Mouse (Mus musculus) hindbrain, embryonic 13.5 days (tissue): ENCODE data around the gene Traf7. TPM values are rescaled to one million over a fixed set of nuclear protein-coding genes. Genes with fewer than 3 reads are reported as not detected.

Experiments used
- ATAC-seq: fragments of 200-750 bp; cut with Nextera tagmentation; 2 replicates; pipeline ENCODE4 v1.8.0; 2017; ENCODE audit warnings: moderate TSS enrichment; ENCODE audit not compliant: low FRiP score
- H3K27ac ChIP-seq: fragments of 300-500 bp; sonication (generic); 2 replicates; pipeline ENCODE4 v1.5.1; 2015; ENCODE audit warnings: inconsistent platforms, mild to moderate bottlenecking, moderate library complexity
- H3K27me3 ChIP-seq: fragments of 300-500 bp; sonication (generic); 2 replicates; pipeline ENCODE4 v1.6.1; 2015; ENCODE audit warnings: mild to moderate bottlenecking, inconsistent platforms
- H3K36me3 ChIP-seq: fragments of 300-500 bp; sonication (generic); 2 replicates; pipeline ENCODE4 v1.6.1; 2015; ENCODE audit warnings: mild to moderate bottlenecking, inconsistent platforms
- H3K4me1 ChIP-seq: fragments of 300-500 bp; sonication (generic); replicated peaks from 2 replicates; pipeline ENCODE4 v1.6.1; 2015; ENCODE audit warnings: inconsistent platforms
- H3K4me2 ChIP-seq: fragments of 300-500 bp; sonication (generic); 2 replicates; pipeline ENCODE4 v1.6.1; 2015; ENCODE audit warnings: inconsistent platforms, mild to moderate bottlenecking, moderate library complexity
- H3K4me3 ChIP-seq: fragments of 300-500 bp; sonication (generic); 2 replicates; pipeline ENCODE4 v1.5.1; 2015; ENCODE audit warnings: mild to moderate bottlenecking, inconsistent platforms
- H3K9ac ChIP-seq: fragments of 300-500 bp; sonication (generic); 2 replicates; pipeline ENCODE4 v1.6.1; 2015; ENCODE audit warnings: mild to moderate bottlenecking, inconsistent platforms
- H3K9me3 ChIP-seq: fragments of 300-500 bp; sonication (generic); 2 replicates; pipeline ENCODE4 v1.6.1; 2016; ENCODE audit warnings: inconsistent platforms
- WGBS: fragments of 180-500 bp; shearing (Covaris S2); methylation state at CpG from one replicate; pipeline ENCODE4 v1.1.7; 2015; 5-methylcytosine and 5-hydroxymethylcytosine counted together
- polyA plus RNA-seq: library from polyadenylated mRNA; unstranded; fragments of >200 nt; fragmentation: Nextera tagmentation; extraction: Ambion mirVana; gene quantifications from 2 replicates; pipeline ENCODE4 v1.2.1, GENCODE M21; 2015

Gene Traf7
- polyA plus RNA-seq, 1 experiment from 2014 or later: 89.9 TPM

DNA sequence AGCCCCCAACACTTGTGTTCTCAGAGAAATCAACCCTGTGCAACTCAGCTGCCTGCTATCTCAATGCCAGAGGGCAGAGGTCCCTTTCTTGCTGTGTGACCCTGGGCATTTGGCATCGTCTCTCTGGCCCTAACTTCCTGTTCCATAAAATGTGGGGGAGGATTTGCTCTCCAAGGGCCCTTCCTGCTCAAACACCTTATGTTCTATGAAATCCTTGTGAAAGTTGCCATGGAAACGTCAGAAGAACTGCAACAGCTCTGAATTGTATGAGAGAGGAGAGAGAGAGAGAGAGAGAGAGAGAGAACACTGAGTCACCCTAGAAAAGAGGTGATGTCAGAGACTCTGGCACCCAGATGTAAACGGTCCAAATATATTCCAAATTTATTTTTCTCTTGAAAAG lies 9.8 kb upstream of the Traf7 start:
- Histone ChIP-seq H3K4me1 (peaks cover 17% of the 10 kb centered on the region), H3K36me3 (no peaks in the 10 kb centered on the region), H3K9me3 (no peaks in the 10 kb centered on the region), H3K9ac (peak overlapping the region; percentile 35; the same call in 1 of the 2 replicates), H3K4me2 (no peak overlapping the region), H3K27me3 (peaks cover 5% of the 10 kb centered on the region; the same call in 1 of the 2 replicates), H3K27ac (no peak overlapping the region), H3K4me3 (no peak overlapping the region)
- WGBS: 44% methylated on average over 3 of the region's 3 CpGs
- ATAC-seq: no peak

DNA sequence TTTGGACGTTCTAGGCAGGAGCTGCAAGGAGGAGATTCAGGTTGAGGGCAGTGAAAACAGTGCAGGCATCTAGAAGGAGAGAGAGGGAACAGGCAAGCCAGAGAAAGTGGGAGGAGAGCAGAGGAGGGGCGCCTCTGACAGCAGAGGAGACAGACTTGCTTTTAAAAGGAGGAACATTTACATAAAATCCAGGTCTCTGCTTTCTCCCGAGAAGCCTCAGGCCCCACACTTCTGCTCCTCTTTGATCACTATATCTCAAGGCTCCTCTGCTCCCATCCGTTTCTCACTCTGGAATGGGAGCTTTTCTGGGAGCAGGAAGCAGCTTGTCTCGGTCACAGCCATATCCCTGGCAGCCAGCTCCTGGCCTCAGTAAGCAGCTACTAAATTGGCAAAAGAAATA lies 7.6 kb upstream of the Traf7 start:
- WGBS: 54% methylated on average over 5 of the region's 5 CpGs
- Histone ChIP-seq H3K4me3 (no peak overlapping the region), H3K4me1 (peaks cover 39% of the 10 kb centered on the region), H3K27me3 (peaks cover 11% of the 10 kb centered on the region; the same call in 1 of the 2 replicates), H3K4me2 (no peak overlapping the region), H3K36me3 (peaks cover 7% of the 10 kb centered on the region), H3K9ac (0 out of 2 replicates have a peak overlapping the region, but pooled peaks have one; percentile 15), H3K9me3 (no peaks in the 10 kb centered on the region), H3K27ac (no peak overlapping the region)
- ATAC-seq: no peak

DNA sequence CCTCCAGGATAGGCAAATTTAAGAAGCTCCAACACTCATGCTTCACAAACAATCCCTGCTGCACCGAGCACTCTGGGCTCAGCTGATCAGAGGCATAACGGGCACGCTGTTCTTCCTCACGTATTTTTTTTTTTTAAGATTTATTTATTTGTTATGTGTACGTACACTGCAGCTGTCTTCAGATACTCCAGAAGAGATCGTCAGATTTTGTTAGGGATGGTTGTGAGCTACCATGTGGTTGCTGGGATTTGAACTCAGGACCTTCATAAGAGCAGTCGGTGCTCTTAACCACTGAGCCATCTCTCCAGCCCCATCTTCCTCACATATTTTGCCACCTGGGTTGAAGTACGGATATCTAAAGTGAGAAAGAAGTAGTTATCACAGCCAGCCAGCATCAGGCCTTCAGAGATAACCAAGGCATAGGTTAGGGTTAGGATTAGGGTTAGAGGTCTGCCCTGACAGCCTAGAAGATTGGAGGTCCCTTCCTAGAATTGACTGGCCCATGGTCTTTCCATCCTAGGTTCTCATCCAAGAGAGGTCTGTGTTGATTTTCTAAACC lies 6.5 kb upstream of the Traf7 start, which contains the start of gene Rab26:
Gene Rab26, minus strand, starts transcription at position 51 of the 559 bp plus-strand sequence.
- no peak for ATAC-seq
- H3K36me3 ChIP-seq: peaks cover 14% of the 10 kb centered on the region
- H3K4me1 ChIP-seq: peaks cover 50% of the 10 kb centered on the region
- peak within 1 kb of the TSS; percentile 61 for H3K4me2 ChIP-seq
- H3K9ac ChIP-seq: peak within 1 kb of the TSS; percentile 83
- 86% methylated on average over 8 of the region's 8 CpGs for WGBS
- peak within 1 kb of the TSS; percentile 34 for H3K4me3 ChIP-seq
- no peak within 1 kb of the TSS for H3K27ac ChIP-seq
- peaks cover 11% of the 10 kb centered on the region; the same call in 1 of the 2 replicates for H3K27me3 ChIP-seq
- no peaks in the 10 kb centered on the region for H3K9me3 ChIP-seq

DNA sequence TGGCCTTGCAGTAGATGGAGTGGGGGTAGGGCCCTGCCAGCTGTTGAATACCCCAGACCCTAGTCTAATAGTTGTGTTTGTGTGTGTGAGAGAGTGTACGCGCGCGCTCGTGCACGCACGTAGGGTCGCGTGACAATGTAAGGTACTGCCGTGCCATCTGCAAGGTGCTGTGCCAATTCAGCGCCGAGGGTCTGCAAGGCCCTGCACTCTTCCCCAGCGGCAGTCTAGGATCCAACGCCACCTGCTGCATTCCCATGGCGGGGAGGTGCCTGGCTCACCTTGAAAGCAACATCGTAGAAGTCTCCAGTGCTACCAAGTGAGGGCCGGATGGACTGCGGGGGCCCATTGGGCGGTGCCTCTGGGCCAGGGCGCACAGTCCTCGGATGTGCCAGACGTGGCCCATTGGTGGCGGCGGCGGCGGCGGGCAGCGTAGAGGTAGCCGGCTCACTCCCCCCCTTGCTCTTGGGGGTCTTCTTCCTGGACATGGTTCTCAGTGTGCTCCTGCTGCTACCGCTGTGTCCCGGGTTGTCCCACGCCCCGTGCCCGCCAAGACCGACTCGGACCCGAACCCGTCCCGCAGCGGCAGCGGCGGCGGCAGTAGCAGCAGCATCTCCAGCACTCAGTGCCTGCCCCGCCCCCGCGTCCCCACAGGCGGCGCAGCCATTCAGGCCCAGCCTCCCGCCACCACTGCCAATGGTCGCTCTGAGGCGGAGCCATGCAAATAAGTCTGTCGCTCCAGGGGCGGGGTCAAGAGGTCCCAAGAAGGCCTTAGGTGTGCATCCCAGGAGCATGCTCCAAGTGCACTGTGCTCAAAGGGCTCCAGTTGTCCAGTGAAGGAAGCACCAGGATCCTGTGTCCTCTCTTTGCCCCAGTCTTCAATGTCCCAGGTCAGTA lies 5.6 kb upstream of the Traf7 start:
- H3K36me3 ChIP-seq: peaks cover 14% of the 10 kb centered on the region
- peak overlapping the region; percentile 83 for H3K9ac ChIP-seq
- peak overlapping the region; percentile 34 for H3K4me3 ChIP-seq
- WGBS: 10% methylated on average over 52 of the region's 53 CpGs
- H3K9me3 ChIP-seq: no peaks in the 10 kb centered on the region
- H3K4me2 ChIP-seq: peak overlapping the region; percentile 61
- ATAC-seq: 0 out of 2 replicates have a peak, but pooled peaks have one; percentile 11
- peaks cover 11% of the 10 kb centered on the region; the same call in 1 of the 2 replicates for H3K27me3 ChIP-seq
- H3K27ac ChIP-seq: no peak overlapping the region
- H3K4me1 ChIP-seq: peaks cover 57% of the 10 kb centered on the region

DNA sequence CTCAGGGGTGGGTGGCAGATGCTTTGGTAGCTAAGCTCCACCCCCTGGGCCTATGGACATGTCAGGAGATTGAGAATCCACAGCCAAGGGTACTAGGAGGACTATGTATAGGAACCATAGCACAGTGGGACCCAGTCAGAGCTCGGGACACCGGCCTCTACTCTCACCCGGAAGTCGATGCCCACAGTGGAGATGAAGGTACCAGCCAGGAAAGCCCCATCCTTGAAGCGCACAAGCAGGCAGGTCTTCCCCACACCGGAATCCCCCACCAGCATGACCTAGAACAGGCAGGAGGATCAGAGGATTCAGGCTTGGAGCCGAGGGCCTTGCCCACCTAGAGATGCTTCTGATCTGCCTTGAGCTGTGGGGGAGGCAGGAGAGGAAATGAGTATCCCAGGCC lies 4.3 kb upstream of the Traf7 start:
- Histone ChIP-seq H3K9ac (peak overlapping the region; percentile 83), H3K36me3 (peaks cover 14% of the 10 kb centered on the region), H3K27me3 (peaks cover 11% of the 10 kb centered on the region; the same call in 1 of the 2 replicates), H3K4me3 (no peak overlapping the region), H3K27ac (no peak overlapping the region), H3K4me2 (no peak overlapping the region), H3K9me3 (no peaks in the 10 kb centered on the region), H3K4me1 (peaks cover 53% of the 10 kb centered on the region)
- ATAC-seq: no peak
- WGBS: 82% methylated on average over 7 of the region's 7 CpGs

DNA sequence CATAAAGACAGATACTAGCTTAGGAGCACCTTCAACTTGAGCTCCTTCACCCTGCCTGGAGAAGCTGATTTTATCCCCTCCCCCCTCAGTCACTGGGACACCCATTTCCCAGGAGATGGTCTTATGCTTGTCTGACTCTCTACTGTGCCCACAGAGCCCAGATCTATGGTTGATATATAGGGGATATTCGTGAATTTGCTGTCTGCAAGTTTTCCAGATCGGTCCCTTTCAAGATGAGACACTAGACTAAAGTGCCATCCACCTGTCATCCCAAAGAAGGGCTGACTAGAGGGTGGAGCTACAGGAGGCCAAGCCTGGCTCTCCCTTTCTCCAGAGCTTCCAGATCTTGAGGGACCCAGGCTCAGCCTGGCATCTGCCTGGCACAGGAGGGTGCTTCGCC lies 3.3 kb upstream of the Traf7 start:
- Histone ChIP-seq H3K9me3 (no peaks in the 10 kb centered on the region), H3K4me1 (peaks cover 63% of the 10 kb centered on the region), H3K27ac (no peak overlapping the region), H3K4me3 (no peak overlapping the region), H3K4me2 (no peak overlapping the region), H3K27me3 (peaks cover 11% of the 10 kb centered on the region; the same call in 1 of the 2 replicates), H3K9ac (peak overlapping the region; percentile 83), H3K36me3 (peaks cover 14% of the 10 kb centered on the region)
- WGBS: 76% methylated on average over 3 of the region's 3 CpGs
- ATAC-seq: no peak

DNA sequence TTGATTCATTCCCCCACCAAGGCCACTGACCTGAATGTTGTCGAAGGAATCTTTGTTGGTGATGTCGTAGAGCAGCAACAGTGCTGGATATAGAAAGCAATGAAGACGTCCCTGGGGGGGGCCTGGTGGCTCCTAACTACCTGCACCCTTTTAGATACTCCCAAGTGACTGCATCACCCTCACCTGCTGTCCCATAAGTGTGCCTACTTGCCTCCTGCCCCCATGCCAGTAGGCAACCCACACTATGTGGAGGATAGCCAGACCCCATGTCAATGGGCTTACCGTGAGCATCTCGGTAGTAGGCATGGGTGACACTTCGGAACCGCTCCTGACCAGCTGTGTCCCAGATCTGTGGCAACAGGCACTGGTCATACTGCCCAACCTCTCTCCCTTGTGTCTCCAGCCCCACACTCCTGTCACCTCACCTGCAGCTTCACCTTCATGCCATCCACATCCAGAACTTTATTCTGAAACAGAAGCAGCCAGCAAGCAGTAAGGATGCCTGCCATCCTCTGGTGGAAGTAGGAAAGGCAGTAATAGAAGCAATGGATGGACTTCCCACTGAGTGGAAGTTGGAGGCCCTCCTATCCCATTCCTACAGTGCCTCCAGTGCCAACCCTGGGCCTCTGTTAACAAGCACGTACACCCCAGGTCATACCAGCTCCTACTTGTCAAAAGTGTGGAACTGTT lies 2.8 kb upstream of the Traf7 start:
- no peaks in the 10 kb centered on the region for H3K9me3 ChIP-seq
- H3K36me3 ChIP-seq: peaks cover 14% of the 10 kb centered on the region
- peaks cover 11% of the 10 kb centered on the region; the same call in 1 of the 2 replicates for H3K27me3 ChIP-seq
- H3K27ac ChIP-seq: peak overlapping the region; percentile 58; the same call in 1 of the 2 replicates
- H3K4me3 ChIP-seq: peak overlapping the region; percentile 62; the same call in 1 of the 2 replicates
- H3K4me1 ChIP-seq: peaks cover 68% of the 10 kb centered on the region
- H3K9ac ChIP-seq: peak overlapping the region; percentile 83
- ATAC-seq: no peak
- 37% methylated on average over 8 of the region's 8 CpGs for WGBS
- peak overlapping the region; percentile 83 for H3K4me2 ChIP-seq

DNA sequence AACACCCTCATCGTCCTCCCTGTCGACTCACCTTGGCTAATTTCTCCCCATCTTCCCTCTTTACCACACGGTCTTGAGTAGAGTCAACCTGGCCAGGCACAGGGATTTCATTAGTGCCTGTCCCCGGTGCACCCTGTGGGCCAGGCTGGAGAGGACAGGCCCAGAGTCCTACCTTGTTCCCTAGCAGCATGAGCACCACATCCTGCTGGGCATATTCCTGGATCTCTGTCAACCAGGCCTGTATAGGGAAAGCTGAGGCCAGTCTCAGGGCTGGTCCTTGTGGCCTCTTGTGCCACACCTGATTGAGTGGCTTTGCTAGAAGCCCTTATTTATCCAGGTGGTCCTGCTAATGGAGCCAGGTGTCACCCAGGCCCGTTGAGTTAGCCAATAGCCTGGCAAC lies 2.1 kb upstream of the Traf7 start:
- peak overlapping the region; percentile 62 for H3K4me3 ChIP-seq
- H3K9ac ChIP-seq: peak overlapping the region; percentile 83
- peaks cover 11% of the 10 kb centered on the region; the same call in 1 of the 2 replicates for H3K27me3 ChIP-seq
- H3K27ac ChIP-seq: peak overlapping the region; percentile 58
- H3K4me1 ChIP-seq: peaks cover 74% of the 10 kb centered on the region
- H3K36me3 ChIP-seq: peaks cover 14% of the 10 kb centered on the region
- 19% methylated on average over 5 of the region's 5 CpGs for WGBS
- ATAC-seq: no peak
- peak overlapping the region; percentile 83 for H3K4me2 ChIP-seq
- no peaks in the 10 kb centered on the region for H3K9me3 ChIP-seq

DNA sequence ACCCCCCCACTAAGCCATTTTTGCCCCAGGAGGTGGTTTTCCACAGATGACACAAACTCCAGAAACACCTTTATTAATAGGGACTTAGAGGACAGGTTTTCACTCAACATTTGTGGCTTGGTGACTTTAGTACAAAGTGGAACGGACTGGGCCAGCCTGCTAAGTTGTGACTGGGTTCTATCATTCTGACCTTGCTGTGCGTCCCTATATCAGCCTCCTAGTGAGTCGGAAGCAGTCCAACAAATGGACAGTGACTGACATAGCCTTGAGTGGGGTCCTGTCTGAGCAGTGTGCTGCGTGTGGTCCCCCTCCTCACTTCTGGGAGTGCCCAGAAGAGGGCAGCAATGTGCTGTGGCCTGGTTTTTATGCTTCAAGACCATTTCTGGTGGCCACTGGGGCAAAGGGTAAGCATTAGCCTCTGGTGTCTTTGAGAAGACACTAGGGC lies 1.3 kb upstream of the Traf7 start:
- H3K36me3 ChIP-seq: peaks cover 18% of the 10 kb centered on the region
- peaks cover 11% of the 10 kb centered on the region; the same call in 1 of the 2 replicates for H3K27me3 ChIP-seq
- WGBS: 4% methylated on average over 4 of the region's 4 CpGs
- no peak for ATAC-seq
- H3K4me2 ChIP-seq: peak overlapping the region; percentile 83
- H3K9ac ChIP-seq: peak overlapping the region; percentile 83
- H3K27ac ChIP-seq: peak overlapping the region; percentile 87; the same call in 1 of the 2 replicates
- H3K4me3 ChIP-seq: peak overlapping the region; percentile 62
- peaks cover 78% of the 10 kb centered on the region for H3K4me1 ChIP-seq
- H3K9me3 ChIP-seq: no peaks in the 10 kb centered on the region

DNA sequence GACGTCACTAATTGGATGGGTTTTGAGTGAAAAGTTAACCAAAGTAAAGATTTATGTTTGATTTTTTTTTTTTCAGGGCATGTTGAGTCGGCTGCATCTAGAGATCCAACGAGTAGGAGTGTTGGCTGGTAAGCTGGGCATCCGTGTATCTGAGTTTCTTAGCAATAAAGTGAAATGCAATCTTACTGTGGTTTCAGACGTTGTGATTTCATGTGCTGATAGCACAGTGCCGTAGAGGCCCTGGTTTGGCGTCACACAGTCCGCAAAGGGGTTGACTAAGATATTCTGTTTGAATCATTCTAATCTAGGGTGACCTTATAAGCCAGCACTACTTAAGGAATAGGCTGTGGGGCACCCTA lies 801 bp upstream of the Traf7 start:
- WGBS: 0% methylated on average over 8 of the region's 8 CpGs
- Histone ChIP-seq H3K9ac (peak overlapping the region; percentile 83), H3K27me3 (peaks cover 11% of the 10 kb centered on the region; the same call in 1 of the 2 replicates), H3K36me3 (peaks cover 18% of the 10 kb centered on the region), H3K9me3 (no peaks in the 10 kb centered on the region), H3K4me3 (peak overlapping the region; percentile 62), H3K4me1 (peaks cover 77% of the 10 kb centered on the region), H3K27ac (peak overlapping the region; percentile 87), H3K4me2 (peak overlapping the region; percentile 83)
- ATAC-seq: no peak

DNA sequence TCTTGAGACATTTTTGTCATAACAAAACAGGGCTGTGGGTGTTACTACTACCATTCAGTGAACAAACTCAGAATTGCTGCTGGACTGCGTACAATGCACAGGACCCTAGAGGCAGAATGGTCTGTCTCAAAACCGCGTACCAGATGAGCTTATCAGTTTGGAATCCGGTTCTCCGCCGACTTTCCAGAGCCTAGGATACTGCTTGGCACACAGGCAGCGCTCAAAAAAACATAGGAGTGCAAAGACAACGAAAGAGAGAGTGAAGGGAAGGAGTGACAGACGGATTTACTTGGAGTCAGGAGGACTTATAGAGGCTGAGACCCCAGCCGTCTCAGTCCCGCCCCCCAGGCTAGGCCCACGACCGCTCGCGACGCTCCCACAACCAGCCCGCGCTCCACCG lies 423 bp downstream of the Traf7 start:
- no peaks in the 10 kb centered on the region for H3K9me3 ChIP-seq
- H3K4me2 ChIP-seq: peak overlapping the region; percentile 75
- H3K4me3 ChIP-seq: peak overlapping the region; percentile 64
- under 1% methylated on average over 16 of the region's 19 CpGs for WGBS
- H3K27ac ChIP-seq: peak overlapping the region; percentile 86
- peaks cover 22% of the 10 kb centered on the region for H3K36me3 ChIP-seq
- H3K9ac ChIP-seq: peak overlapping the region; percentile 85
- ATAC-seq: no peak; the same call in 1 of the 2 replicates
- peaks cover 64% of the 10 kb centered on the region for H3K4me1 ChIP-seq
- peaks cover 4% of the 10 kb centered on the region; the same call in 1 of the 2 replicates for H3K27me3 ChIP-seq
